Mouse (Mus musculus): ENCODE measurements around the gene Inpp5a.

DNA sequence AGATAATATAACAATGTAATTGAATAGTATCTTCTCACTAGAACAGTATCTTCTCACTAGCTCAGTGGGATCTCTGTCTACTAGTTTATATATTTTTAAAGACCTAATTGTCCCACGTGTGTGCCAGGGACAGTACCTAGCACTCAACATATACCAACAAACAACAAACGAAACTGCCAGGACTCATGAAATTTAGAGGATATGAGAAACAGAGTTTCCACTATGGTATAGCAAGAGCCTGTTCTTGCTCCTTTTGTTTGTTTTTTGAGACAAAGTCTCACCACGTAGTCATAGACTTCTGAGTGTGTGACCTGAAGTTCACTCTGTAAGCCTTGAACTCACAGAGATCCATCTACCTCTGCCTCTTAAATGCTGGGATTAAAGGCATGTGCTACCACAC is 10.6 kb upstream of the Inpp5a start:
- no peak for TF ChIP-seq CTCF (IDR thresholded peaks at IDR 0.05; ENCODE audit: borderline replicate concordance, extremely low read depth, insufficient read depth, insufficient read length)
- TF ChIP-seq POLR2A (IDR thresholded peaks at IDR 0.05; ENCODE audit: borderline replicate concordance, extremely low read depth, insufficient read depth, insufficient read length, poor library complexity, severe bottlenecking): no peak

All from brain, embryonic 14.5 days (tissue).